Comparison of ENCODE assay signal across 9 mouse cellular contexts in the genomic region with DNA sequence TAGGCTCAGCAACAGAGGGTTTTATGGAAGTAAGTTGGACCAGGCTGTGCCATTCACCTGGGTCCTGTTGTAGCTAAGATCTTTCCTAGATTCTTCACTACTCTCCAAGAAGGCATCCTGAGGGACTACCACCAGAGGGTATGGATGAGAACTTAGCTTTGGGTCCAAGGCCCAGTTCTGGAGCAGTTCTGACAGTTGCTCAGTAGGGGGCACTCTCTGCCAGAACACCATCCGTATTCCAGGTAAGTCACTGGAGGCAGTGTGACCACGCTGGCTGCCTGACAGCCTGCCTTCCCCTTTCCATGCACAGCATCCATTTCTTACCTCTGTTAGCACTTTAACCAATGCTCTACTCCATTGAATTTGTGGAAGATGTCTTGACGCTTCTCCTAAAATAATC.
DNase-seq lines count a peak whose midpoint lies in the region; ATAC-seq lines count a peak whose summit lies in the region.
"Had no signal": no experiment of that assay in that cellular context is flagged by ENCODE, and none has a peak within 500 bp of the region (broad histone marks: within the 10 kb centered on the region; RNA-seq: fewer than 3 reads in every experiment).

No protein-coding gene starts in this region.

- H3K9me3 ChIP-seq in forebrain, embryonic 14.5 days (replicated peaks; ENCODE audit: control insufficient read depth, low read length) = no peaks in the 10 kb centered on the region
- no peaks in the 10 kb centered on the region for H3K9me3 ChIP-seq in intestine, embryonic 14.5 days (ENCODE audit: control insufficient read depth, low read length)
- H3K9me3 ChIP-seq: lung, embryonic 15.5 days had no signal

- peak; percentile 58; the same call in 1 of the 2 replicates for ATAC-seq in forebrain, embryonic 14.5 days
- ATAC-seq in intestine, embryonic 14.5 days (replicated peaks; ENCODE audit: low FRiP score, low TSS enrichment, low read depth) = peak; percentile 50; the same call in 1 of the 2 replicates
- peak; percentile 75 for ATAC-seq in monocyte, adult 5-6 weeks (replicated peaks; ENCODE audit: insufficient number of reproducible peaks, low FRiP score, low TSS enrichment, poor library complexity, severe bottlenecking)

- H3K9ac ChIP-seq in forebrain, embryonic 14.5 days (ENCODE audit: low read length) = no peak overlapping the region
- no peak overlapping the region for H3K9ac ChIP-seq in intestine, embryonic 14.5 days (ENCODE audit: low read length)
- H3K9ac ChIP-seq: lung, embryonic 15.5 days had no signal

- H3K4me2 ChIP-seq in forebrain, embryonic 14.5 days (ENCODE audit: low read length) = no peak overlapping the region
- H3K4me2 ChIP-seq in intestine, embryonic 14.5 days (ENCODE audit: low read length) = no peak overlapping the region
- H3K4me2 ChIP-seq: lung, embryonic 15.5 days had no signal

- no peaks in the 10 kb centered on the region for H3K36me3 ChIP-seq in forebrain, embryonic 14.5 days (ENCODE audit: control insufficient read depth, insufficient read depth, low read length)
- H3K36me3 ChIP-seq in intestine, embryonic 14.5 days (ENCODE audit: control insufficient read depth, insufficient read depth, low read length) = no peaks in the 10 kb centered on the region
- H3K36me3 ChIP-seq: lung, embryonic 15.5 days had no signal

- WGBS in forebrain, embryonic 14.5 days = 13% methylated on average over 3 of the region's 3 CpGs
- WGBS in intestine, embryonic 14.5 days = 22% methylated on average over 3 of the region's 3 CpGs

- no peak overlapping the region for H3K27ac ChIP-seq in forebrain, embryonic 14.5 days (ENCODE audit: low read depth, low read length)
- no peak overlapping the region for H3K27ac ChIP-seq in intestine, embryonic 14.5 days (ENCODE audit: low read depth)
- H3K27ac ChIP-seq: lung, embryonic 15.5 days had no signal

- no peak overlapping the region for H3K4me3 ChIP-seq in forebrain, embryonic 14.5 days (ENCODE audit: low read depth, low read length)
- H3K4me3 ChIP-seq in intestine, embryonic 14.5 days (ENCODE audit: low read depth, low read length) = no peak overlapping the region
- H3K4me3 ChIP-seq: lung, embryonic 15.5 days had no signal

- H3K27me3 ChIP-seq in forebrain, embryonic 14.5 days (replicated peaks; ENCODE audit: control insufficient read depth, insufficient read depth, low read length) = no peaks in the 10 kb centered on the region
- no peaks in the 10 kb centered on the region for H3K27me3 ChIP-seq in intestine, embryonic 14.5 days (replicated peaks; ENCODE audit: control insufficient read depth, insufficient read depth, low read length)
- H3K27me3 ChIP-seq: lung, embryonic 15.5 days had no signal

- DNase-seq in heart, adult 18-20 months = peak; percentile 52 to 76
- no peak for DNase-seq in heart, postnatal 25 days (ENCODE audit: low spot score)
- DNase-seq in brain, adult 2 months (ENCODE audit: low read depth, low spot score) = peak; percentile 78
- peak; percentile 70 for DNase-seq in forebrain, embryonic 14.5 days (ENCODE audit: low spot score)
- peak; percentile 82 for DNase-seq in intestine, embryonic 14.5 days (ENCODE audit: low spot score)
- DNase-seq in left cerebral cortex, adult 18-20 months (ENCODE audit: low spot score in 2 of 2) = peak; percentile 61 to 66
- DNase-seq in spleen, postnatal 36 days (ENCODE audit: low spot score in 2 of 2) = peak; percentile 35 to 37

- no peaks in the 10 kb centered on the region for H3K4me1 ChIP-seq in forebrain, embryonic 14.5 days (ENCODE audit: control insufficient read depth, insufficient read depth, low read length)
- no peaks in the 10 kb centered on the region for H3K4me1 ChIP-seq in intestine, embryonic 14.5 days (replicated peaks; ENCODE audit: control insufficient read depth, insufficient read depth, low read length)
- H3K4me1 ChIP-seq: lung, embryonic 15.5 days had no signal

- intact Hi-C loops in heart, postnatal 25 days (cut with DNase I) = loop anchor here (1.0 to 10.0 kb wide), 4 partner anchors 266 to 631 kb away; no protein-coding TSS in a partner anchor
